Mouse (Mus musculus) urinary bladder, postnatal 10 days (tissue): ENCODE results near the gene Rps17.

Source experiments
- DNase-seq: peaks from one replicate; pipeline ENCODE4 v3.0.0; 2022; ENCODE audit warnings: low spot score

The Rps17 gene

DNA sequence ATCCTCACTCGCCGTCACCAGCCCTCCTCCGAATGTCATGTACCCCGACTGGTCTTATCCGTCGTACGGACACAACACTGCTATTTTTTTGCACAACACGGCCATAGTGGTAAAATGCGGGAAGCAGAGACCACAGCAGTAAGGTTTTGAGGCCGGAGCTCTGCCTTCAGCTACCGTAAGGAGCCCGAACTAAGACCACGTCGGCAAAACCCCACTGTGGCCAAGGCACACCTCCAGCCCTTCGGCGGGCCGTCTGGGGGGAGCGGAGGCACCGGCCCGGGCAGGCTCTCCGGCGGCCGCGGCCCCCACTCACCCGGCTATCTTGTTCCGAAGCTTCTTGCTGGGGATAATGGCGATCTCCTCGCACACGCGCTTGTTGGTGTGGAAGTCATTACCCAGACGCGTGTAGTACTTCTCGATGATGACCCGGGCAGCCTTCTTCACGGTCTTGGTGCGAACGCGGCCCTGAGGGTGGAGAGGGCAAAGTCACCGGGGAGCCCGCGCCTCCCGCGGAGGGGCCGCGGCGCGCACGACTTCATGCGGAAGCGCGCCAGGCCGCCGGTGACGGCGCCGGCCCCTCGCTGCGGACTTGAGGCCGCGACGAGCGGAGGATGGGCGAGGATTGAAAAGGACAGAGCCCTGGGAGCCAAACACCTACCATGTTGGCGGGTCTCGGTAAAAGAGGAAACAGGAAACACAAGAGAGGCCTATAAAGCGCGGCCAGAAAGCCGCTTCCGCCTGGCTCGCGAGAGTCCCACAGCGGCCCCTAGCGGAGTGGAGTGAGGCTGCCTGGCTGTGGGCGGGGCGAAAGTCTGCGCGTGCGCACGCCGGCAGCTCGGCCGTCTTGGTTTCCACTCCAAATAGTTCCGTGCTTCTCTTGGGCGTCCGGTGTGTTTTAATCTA lies at the start of gene Rps17:
TSS of gene Rps17 (minus strand) at position 711 of the 903 bp plus-strand sequence.
- DNase-seq, result peak; percentile 95

DNA sequence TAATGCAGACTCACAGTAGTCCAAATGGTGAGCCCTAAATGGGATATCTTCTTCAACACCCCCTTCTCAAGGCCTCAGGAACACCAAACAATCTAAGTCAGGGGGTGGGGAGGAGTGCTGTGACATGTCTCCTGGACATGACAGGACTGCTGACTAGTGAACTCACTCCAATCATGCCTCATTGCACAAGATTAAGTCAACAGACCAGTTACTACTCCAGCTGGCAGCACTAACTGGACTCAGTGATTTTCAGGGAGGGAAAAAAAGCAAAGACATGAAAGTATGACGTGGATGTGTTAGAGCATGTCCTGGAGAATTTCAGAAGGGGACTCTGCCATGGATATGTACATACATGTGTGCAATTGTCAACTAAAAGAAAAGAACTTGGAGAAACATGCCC lies 34.3 kb upstream of the Rps17 start:
- no peak for DNase-seq

DNA sequence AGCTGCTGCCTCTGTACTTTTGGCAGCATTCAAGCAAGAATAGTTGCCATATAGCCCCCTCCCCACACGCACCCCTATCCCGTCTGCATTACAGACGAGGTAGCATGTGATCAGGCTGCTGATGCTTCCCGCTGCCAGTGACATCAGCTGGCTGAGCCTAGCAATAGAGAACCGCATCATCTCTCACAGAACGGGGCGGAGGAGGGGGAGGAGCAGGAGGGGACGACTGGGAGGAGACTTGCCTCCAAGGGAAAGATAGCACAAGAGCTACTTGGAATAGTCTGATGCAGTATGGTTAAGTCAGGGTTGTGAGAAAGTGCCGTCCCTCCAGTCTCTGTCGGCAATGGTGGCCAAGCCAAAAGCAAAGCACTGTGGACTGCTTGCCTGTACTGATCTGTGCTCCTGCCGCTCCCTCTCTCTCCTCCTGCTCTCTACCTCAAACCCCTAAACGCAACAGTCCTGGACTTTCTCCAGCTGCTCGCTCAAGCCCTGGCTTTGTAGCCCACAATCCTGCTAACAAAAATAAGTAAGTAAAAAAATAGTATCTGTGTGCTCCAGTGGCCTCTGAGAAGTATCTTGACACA lies 27.4 kb upstream of the Rps17 start:
- no peak for DNase-seq

DNA sequence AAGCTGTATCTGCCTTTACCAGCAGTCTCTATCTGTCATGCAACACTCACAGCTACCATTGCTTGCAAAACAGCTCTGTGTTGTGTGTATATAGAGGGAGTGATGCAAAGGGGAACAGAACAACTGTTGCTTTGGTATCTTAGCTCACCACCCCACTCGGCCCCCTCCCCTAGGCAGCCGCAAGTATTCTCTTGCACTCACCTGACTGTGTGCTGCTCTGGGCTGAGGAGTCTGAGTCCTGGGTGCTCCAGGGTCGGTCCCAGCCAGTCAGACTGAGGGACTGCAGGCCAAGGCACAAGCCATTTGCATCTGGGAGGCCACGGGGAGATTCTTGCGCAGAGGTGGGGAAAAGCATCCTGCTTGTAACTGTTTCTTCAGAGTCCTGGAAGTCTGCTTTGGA lies 26.8 kb upstream of the Rps17 start:
- no peak for DNase-seq

DNA sequence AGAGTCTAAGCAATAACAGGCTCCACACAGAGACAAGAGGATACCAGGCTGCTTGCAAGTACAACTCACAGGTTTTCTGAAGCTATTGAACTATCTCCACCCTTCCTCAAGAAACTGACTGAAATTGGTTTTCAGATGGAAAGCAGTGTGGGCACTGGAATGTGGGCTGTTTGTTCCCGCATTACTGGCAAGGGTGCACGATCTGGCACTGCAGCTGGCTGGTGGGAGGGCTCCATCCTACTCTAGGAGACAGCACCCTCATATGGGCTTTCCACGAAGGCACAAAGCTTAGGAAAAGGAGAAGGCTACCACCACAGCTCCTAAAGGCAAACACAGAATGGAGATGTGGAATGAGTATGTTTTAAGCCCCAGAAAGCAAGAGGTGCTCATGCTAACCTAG lies 24.7 kb upstream of the Rps17 start:
- DNase-seq, result no peak

DNA sequence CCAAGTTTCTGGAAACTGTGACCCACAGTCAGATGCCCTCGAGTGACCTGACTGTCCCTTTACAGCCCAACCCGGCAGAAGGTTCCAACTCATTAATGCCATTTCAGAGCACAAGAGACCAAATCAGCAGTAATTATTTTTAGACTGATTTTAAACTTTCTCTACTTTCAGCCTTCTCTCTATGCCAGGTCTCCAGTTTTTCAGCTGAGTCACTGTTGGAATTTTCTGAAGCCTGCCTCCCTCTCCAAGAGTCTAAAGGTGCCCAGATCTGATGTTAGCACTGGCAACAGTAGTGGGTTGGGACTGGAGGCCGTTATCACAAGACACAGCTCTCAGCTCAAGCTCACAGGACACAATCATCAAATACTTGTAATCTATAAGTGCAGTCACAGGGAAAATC lies 22.9 kb upstream of the Rps17 start:
- DNase-seq, result no peak

DNA sequence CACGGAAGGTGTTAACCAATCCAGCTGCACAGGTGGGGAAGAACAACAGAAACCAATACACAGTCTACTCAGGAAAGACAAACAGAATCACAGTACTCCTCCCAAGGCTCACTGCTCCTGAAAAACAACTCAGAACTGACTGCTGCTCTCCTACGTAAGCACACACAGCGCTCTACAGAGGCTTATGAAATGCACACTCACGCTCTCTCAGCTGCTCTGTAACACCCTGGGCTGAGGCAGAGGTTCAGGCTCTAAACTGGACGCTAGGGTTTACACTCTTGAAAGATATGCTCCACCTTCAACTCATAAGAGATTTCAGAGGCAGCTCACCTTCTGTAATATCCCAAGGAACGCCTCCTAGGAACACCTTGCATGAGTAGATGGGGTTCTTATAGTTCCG lies 11.9 kb upstream of the Rps17 start:
- no peak for DNase-seq

DNA sequence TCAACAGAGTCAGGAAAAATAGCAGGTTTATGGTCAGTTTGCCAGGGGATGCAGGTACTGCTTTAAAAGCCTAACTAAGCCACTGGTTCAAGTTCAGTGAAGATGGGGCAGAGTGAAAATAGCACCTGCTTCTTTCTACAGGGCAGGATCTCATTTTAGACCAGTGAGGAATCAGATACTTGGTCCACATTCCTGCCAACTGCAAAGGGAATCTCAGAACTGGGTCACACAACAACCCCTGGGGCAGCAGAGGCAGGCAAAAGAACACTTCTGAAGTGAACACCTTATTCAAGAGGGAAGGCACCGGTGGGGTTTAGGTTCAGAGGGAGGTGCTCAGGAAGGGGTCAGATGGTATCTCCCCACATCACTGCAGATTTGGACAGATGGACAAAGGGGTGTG lies 11.3 kb upstream of the Rps17 start:
- no peak for DNase-seq

DNA sequence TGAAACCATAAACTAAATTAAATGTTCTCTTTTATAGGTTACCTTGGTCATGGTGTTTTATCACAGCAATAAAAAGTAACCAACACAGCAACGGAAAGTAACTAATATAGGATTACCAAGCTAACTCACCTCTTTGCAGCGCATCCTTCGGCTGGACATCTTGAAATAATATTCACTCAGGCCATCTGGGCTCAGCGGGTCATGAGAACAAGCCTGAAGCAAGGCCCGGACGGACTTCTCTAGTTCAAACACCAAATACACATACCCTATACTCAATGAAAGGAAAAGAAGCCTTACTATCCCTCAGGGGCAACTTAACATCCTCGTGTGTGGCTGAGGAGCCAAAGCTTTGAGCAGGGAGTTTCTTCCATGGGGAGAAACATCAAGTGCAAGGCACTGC lies 10.7 kb upstream of the Rps17 start:
- DNase-seq, result no peak

DNA sequence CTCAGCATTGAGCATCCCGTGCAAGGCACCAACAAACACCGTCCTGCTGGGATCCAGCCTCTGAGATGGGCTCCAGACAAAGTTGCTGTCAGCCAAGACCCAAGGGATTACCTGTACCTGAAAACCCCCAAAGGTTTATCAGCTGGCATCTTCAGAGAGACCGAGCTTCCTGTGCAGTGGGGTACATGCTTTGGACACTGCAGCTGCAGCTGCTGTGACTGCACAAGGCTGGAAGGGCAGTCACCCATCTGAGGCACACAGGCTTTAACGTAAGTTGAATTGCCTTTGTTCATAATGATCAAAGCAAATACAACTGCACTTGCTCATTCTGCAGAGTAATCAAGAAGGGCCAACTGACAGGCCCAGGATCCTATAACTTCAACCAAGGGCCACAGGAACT lies 6.8 kb upstream of the Rps17 start:
- DNase-seq, result no peak

DNA sequence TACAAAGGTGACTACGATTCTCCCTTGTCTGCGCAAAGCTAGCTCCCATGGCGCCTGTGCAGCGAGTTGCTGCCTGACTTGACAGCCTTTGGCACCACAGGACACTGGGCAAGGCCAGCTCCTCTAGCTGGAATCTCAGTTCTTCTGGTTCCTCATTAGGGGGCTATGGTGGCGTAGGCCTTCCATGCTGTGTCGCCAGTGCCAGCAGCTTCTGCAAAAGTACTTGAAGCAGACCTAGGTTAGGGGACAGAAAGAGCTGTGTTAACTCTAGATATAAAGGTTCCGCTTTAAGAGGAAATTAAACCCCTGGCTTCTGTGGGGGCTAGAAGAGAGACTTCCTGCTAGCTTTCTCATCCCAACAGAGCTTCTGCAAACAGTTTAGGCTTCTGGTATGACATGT lies 3.2 kb upstream of the Rps17 start:
- no peak for DNase-seq

DNA sequence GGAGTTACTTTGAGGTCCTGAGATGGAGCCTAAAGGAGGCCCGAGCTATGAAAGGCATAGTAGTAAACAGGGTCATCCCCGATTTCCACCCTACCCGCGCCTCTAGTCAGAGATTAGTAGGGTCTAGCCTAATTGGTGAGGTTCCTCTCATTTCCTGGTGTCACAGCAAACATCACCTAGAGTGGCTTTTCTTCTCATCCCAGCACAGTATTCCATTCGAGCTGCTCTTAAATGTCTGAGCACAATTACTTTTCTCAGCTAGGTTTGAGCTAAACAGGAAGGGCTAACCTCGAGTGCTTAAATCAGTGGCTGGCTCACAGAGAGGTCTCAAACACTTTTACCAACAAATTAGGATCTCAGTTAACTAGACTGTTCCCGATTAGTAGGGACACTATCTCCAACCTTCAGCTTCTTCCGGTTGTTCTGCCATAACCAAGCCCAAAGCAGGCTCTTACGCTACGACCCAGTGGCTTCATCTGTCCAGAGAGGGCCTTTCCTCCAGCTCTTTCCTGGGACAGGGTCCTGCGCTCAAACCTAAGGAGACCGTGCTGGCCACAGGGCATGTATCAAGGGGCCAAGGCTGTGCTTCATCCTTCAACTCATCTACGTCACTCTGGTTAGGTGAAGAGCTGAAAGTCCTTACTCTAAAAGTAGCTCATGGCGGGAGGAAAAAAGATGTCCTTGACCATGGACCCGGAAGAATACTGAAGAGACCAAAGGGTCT lies 555 bp upstream of the Rps17 start:
- DNase-seq, result no peak

DNA sequence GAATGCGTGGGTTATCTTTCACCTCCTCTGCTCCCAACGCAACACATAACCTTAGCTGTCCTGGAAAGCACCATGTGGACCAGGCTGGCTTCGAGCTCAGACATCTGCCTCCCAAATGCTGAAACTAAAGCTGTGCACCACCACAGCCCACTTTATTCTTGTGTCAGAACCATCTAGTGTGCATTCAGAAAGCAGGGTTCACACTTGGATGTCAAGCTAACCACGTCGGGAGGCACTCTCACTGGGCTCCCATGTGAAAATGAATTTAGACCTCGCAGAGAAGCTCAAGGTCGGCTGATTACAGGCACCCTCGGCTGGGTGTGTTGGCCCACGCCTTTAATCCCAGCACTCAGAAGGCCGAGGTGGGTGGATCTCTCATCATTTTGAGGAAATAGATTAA lies 1.2 kb downstream of the Rps17 start:
- no peak for DNase-seq

DNA sequence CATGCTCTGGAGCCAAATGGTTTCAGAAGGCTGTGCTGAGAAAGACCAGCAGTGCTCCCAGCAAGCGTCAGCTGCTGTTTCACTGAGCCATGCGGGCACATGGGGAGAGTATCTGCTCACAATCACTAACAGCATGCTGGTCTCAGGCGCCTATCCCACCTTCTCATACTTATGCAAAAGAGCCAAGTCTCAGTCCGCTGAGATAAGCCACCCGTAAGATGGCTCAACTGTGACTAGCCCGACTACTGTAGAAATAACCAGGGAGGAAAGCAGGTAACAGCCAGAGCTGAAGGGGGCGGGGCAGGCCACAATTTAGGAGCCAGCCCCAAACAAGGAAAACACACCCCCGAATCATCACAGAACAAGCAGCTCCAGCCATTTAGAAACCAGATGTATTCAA lies 1.7 kb downstream of the Rps17 start:
- DNase-seq, result no peak

DNA sequence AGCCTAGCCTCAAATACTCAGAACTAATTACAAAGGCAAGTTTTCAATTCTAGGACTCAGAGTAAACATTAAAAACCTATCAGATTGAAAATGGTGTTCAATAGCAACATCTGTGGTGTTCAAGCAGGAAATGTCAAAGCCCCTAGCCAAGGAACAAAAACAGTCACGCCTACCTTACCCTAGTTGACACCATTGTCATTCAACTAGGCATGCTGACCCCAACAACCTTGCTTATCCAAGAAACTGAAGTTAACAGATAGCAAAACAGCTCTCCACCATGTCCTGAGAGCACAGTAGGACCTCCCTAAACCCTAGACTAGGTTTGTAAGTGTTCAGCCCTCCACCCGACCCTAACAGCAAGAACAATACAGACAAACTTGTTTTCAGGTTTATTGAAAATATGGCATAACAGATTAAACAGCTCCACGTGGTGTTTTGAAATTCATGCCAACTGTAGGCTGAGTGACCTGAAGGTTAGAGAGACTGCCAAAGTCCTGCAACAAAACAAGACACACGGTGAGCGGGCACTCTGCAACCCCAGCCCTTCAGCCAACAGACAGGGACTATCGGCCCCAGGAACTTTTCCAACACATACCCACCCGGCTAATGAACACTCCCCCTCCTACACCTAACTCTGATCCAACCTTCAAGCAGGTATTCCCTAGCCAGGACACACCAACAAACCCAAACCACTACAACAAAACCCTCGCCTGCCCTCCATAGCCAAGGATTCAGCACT lies 2.5 kb downstream of the Rps17 start:
- DNase-seq, result no peak

DNA sequence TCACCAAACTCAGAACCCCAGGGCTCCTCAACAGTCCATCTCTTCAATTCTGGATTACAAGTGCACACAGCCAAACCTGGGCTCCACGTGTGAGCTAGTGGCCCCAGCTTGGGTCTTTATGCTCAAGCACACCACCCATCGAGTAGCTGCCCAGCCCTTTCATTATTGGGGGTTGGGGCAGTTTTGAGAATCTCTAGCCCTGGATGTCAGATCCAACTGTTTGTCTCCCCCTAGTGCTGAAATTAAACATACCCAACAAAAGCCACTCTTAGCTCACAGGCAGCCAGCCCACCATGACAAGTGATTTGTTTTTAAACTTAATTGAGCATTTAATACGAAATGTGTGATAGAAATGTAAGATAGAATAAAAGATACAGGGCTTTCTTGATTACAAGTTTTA lies 3.5 kb downstream of the Rps17 start:
- DNase-seq, result no peak

DNA sequence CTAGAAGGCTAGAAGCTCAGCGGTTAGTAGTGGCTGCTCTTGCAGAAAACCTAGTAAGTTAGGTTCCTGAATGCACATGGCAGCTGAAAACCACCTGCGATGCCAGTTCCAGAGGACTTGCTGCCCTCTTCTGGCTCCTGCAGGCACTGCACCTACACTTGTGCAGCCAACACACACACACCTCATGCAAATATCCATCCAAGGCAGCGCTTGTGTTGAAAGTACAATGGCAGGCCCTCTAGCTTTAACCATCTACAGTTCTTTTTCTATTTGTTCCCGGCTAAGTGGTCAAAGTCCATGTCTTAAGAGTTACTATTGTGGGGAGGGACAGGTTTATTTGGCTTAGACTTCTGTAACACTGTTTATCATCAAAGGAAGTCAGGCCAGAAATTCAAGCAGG lies 5.3 kb downstream of the Rps17 start:
- no peak for DNase-seq

DNA sequence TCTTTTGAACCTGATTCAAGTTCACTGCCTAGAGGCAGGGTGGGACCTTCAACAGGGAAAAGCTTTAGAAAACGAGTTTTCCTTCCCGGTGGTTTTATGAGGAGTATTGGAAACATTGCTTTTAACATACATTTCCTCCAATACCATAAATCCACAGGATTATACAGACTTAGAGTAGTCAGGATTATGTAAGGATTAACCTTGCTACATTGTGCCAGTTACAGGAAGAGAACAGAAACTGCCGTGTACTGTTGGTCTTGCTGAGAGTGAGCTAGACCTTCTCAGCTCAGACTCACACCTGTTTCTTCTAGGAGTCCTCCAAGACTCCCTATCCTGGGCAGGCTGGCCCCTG lies 6.6 kb downstream of the Rps17 start:
- no peak for DNase-seq

DNA sequence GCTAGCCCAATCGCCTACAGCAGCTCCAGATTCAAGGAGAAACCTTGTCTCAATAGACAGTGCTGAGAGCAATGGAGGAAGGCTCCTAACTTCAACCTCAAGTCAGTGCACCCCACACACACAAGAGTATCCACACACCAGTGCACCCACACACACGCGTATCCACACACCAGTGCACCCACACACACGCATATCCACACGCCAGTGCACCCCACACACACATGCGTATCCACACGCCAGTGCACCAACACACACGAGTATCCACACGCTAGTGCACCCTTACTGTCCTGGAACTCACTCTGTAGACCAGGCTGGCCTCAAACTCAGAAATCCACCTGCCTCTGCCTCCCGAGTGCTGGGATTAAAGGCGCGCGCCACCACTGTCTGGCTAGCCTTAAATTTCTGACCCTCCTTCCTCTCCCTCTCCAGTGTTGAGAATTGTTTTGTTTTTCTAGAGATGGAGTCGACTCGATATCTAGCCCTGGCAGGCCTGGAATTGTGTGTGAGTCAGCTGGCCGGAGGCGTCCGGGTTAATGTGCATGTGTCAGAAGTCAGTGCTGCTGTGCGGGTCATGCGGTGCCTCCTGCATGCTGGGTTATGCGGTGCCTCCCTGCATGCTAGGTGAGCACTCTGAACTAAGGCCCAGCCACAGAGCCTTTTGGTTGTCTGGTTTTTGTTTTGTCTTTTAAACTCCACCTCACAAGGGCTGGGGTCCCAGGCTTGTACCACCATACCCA lies 7.1 kb downstream of the Rps17 start:
- DNase-seq, result no peak

DNA sequence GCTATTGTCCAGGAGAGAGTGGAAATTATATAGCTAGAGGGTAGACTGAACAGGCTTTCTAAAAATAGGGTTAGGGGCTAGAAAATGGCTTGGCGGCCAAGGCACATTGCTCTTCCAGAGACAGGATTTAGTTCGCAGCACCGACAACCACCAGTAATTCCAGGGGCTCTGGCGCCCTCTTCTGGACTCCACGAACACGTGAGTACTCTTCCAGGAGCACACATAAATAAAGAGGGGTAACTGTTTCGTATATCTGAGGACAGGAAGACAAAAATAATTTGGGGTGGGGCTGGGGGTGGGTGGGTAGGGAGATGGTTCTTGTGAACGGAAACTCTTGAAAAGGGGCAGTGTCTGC lies 8.6 kb downstream of the Rps17 start:
- no peak for DNase-seq

DNA sequence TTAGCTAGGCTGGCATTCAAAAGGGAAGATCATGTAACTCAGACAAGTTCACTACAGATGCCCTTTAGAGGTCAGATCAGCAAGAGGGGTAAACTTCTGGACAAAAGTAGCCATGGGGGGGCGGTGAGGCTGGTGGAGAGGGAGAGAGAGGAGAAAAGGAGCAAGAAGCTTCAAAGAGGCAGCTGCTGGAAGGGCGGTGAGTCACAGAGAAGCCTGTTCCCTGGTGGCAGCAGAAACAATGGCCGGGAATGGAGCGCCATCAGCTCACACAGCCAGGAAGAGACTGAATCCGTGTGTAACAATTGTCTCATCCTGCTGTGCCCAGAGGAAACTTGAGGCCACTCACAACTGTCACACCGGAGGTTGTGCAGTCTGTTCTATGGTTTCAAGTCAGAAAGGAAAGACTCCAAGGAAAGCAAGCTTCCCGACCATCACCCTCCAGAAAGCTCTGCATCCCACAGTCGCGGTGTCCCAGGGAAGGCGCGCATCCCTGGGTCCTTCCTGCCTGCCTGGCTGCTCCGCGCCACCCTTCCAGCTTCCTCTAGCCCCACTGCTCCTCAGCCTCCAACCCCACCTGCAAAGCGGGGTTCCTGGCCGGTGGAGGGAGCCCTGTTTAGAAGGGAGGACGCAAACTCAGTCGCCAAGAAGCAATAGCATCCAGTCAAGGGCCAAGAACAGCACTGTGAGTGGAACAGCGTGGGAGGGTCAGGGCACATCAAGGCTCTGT lies 9.2 kb downstream of the Rps17 start:
- DNase-seq, result no peak
